Mouse (Mus musculus) spleen, postnatal 4 days (tissue): Measurements from ENCODE around the gene Hist1h2bh.

Experiments
- DNase-seq, 2 experiments: peaks; one replicate each; pipeline ENCODE4 v3.0.0; 2022; ENCODE audit warnings: low spot score in 2 of 2

Hist1h2bh gene

DNA sequence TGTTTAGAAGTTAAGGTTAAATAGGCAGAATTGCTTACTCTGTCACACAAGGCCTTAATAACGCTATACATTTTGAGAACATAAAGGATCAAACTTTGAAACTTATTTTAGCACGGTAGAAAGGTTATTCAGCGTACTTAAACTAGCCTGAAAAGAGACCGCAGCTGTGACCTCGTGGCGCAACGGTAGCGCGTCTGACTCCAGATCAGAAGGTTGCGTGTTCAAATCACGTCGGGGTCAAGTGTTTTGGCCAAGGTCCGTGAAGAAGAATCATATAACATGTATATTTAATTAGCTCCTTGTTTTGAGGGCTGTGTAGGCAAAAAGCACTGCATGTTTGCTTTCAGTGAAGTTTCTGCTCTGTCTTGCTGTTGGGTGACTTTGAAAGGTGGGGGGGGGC, 36.8 kb downstream of the Hist1h2bh start:
- peak; percentile 80 to 91 for DNase-seq

DNA sequence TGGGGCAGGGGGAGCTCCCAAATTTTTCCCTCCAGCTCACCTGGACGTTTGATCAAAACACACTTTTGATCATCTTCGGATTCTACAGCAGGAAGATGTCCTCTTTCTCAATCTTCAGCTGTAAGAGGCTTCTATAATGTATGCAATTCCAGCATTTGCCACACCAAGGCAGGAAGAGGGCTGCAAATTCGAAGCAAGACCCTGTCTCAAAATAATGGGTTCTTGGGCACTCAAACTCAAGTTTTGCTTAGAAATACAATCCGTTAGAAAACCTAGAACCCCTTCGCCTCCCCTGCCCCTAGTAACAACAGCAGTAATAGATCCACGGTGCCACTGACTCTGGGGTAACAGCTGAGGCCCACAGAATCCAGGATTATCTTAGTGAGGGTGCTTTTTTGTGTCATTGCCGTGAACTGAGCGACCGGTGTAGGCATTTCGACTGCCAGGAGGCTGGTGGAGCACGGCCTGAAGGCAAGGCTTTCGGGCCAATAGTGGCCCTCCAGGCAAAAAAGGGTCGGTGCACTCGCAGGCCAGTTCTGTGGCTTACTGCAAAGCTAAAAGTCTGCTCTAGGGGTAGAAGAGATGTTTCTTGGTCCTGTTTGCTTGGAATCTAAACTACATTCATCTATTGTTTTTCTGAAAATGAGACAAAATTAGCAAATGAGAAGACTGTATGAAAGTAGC, 37.4 kb downstream of the Hist1h2bh start:
- no peak for DNase-seq

DNA sequence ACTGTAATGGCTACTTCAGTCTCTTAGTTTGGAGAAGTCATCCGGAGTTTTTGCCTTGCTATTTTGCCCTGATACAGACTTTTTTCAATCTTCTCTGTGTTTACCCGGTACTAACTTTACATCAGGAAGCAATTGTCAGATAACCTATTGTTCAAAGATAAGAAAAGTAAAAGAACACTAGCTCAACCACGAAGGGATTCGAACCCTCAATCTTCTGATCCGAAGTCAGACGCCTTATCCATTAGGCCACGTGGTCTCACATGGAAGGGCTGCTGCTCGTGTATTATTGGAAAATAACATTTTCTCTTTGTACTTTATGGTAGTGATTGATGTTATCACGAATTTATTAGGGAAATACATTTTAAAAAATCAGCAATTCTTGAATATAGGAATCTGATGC, 39.4 kb downstream of the Hist1h2bh start:
- DNase-seq, result peak; percentile 72 to 82

DNA sequence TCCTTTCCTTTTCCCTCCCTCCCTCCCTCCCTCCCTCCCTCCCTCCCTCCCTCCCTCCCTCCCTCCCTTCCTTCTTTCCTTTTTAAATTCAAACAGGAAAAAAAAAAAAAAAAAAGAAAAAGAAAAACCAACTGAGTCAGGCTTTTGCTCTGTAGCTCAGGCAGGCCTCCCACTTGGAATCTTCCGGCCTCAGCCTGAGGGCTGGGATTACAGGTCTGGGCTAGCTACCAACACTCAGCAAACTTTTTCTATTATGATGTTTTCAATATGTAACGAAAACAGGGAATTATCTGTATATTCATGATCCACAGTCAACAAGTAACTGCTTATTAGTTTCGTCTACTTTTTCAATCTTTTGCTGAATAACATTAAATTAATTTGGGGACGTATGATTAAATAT, 40.3 kb downstream of the Hist1h2bh start:
- no peak for DNase-seq

DNA sequence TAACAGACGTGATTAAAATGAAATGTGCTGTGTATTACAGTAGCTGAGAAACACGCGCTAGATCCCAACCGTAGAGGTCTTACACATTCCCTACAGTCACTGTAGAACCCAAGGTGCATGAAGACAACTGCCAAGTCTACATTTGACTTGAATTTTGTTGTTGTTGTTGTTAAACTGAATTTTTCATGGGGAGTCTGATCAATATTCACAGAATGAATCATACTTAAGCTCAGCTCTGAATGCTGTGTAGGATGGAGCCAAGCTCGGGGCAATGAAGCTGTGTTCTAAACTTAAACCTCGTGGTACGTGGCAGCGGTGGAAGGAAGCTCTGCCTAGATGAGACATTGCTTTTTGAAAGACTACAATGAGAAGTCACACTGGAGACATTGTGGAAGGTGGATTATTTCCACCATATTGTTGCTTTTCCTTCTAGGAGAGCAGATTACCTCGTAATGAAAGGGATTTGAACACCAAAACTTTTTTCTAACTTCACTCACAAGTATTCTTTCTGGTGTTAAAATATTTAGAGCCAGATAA, 41.1 kb downstream of the Hist1h2bh start:
- DNase-seq, result no peak

DNA sequence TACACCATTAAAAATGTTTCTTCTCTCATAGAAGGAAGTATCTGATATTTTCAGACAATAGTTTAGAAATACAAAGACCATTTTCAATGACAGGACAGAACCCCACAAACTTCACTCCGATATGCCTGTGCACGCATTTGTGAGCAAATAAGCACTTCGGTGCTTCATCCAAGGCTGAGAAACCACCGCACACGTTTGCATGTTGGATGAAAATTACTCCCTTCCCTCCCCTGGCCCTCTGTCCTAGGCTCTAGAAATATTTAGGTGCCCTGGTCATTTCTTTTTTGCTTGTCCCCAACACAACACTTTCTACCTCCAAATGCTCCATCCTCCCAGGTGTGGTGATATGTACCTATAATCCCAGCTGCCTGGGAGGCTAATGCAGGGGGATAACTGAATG, 41.7 kb downstream of the Hist1h2bh start:
- no peak for DNase-seq

DNA sequence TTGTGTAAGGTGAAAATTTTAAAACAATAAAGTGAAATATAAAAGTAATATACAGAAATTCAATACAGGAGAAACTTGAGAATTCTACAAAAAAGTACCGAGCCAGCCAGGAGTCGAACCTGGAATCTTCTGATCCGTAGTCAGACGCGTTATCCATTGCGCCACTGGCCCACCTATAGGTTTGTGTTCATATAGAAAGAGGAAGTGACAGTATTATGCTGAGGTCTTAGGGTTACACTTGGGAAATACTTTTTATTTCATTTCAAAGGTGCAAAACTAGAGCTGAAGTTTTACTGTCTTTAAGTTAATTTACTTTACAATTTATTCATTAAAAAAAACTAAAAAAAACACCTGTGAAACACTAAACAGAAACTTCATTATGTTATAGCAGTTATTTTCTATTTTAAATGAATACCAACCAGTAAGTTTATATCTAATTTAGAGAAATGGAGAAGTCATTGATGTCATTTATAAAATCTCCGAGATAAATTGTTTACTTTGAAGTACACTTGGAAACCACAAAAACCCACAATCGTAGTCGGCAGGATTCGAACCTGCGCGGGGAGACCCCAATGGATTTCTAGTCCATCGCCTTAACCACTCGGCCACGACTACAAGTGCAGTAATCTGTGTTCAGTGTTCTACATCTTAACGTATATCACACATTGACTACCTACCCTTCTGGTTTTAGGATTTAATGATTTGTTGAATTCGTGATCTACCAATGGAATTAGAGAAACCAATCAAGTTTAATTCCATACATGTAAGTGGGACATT, 42.6 kb downstream of the Hist1h2bh start:
- peak; percentile 79 to 86 for DNase-seq

DNA sequence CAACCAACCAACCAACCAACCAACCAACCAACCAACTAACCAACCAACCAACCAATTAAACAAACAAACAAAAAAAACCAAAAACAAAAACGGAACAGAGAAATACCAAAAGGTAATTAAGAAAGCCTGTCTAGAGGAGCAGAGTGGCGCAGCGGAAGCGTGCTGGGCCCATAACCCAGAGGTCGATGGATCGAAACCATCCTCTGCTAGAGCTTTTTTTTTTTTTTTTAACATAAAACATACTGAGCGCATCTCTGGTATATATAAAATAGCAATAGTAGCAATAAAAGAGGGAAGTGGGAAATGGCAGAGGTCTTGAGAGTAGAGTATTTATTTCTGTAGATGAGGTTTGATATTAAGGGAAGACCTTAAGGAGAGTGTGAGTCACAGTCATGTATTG, 43.2 kb downstream of the Hist1h2bh start:
- no peak for DNase-seq

DNA sequence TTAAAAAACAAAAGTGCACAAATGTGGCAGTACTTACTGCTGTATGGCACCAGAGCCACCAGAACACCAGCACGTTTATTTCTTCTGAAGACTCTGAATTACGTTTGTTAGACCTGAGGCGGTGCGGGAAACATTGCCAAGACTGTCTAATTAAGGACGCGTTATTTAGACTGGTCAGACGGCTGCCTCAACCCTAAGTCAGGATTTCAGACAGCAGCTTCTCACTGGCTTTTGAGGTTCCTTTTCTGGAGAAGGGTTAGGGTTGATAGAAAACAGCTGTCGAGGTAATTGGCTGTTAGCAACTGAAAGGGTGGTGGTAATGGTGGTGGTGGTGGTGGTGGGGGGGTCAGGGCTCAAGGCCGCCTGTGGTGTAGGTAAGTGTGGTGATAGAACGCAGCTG, 44.5 kb downstream of the Hist1h2bh start:
- no peak for DNase-seq

DNA sequence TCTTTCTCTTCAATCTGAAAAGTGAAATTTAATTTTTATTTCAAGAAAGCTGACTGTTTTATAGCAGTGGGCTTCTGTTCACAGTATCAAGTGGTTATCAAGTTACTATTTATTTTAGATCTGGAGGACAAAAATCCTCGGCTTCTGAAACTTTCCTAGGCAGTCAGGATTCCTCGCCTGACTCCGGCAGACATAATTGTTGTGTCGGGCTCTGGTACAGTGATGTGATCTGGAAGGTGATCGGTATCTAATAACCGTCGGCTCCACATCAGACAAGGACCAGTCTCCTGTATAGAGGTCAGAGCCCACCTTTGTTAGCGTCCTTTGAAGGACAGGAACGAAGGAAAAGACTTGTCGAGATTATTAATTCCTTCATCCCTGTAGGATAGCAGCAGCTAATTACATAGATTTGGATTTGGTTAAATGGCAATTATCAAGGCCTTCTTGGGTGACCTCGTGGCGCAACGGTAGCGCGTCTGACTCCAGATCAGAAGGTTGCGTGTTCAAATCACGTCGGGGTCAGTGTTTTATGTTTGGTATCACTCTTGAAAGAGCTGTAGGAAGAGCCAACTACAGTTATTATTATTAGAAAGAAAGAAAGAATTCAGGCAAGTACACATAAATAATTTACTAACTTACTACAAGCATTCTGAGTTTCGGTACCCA, 45.4 kb downstream of the Hist1h2bh start:
- peak; percentile 48 to 72 for DNase-seq

DNA sequence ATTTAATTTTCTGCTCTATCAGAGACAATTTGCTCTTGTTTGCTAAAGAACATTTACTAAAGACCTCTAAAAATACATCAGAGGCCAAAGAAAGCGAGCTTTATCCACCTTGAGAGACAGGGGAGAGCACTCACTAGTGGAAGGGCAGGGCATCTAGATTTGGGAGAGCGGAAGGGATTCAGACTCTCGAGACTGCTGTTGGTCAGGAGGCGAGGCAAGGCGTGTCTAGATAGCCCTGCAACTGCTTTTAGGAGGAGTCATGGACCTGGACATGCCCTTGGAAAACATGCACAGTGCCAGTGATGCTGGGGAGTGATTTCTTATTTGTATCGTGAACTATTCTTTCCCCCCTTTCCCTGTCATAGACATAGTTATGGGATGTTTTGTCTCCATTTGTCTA, 47.7 kb downstream of the Hist1h2bh start:
- DNase-seq, result no peak

DNA sequence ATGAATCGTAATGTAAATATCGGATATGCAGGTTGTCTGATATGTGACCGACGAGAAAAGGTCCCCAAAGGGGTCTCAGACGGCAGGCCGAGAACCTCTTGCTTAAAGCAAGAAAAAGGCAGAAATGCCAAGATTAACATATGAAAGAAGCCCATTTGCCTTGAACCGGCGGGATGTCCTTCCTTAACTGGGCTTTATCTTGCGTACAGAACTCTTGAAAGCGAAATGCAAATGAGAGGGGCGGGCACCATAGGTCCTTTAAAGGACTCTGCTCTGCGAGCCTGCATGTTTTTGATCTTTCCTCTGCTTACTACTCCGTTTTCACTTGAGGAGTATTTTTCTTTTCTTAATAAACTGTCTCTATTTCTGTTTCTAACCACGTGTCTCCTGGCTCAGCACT, 51.2 kb downstream of the Hist1h2bh start:
- no peak for DNase-seq
